Mouse (Mus musculus) heart, postnatal 36 days (tissue): ENCODE measurements around the gene Fastkd5. TPM values are rescaled to one million over a fixed set of nuclear protein-coding genes. Genes with fewer than 3 reads are reported as not detected.

Source experiments
- DNase-seq, 2 experiments: peaks; one replicate each; pipeline ENCODE4 v3.0.0; 2021 to 2022
- intact Hi-C: fragments of 180-260 bp; cut with DNase I; formaldehyde crosslinking; loops from one replicate; pipeline ENCODE4 v1.15.1; 2025
- total RNA-seq, 2 experiments: library from RNA; stranded (reverse); gene quantifications; 2 replicates each; pipeline ENCODE4 v1.2.3; 2021

Gene Fastkd5
- total RNA-seq, 2 experiments from 2014 or later, result 7.1 to 8.0 TPM

DNA sequence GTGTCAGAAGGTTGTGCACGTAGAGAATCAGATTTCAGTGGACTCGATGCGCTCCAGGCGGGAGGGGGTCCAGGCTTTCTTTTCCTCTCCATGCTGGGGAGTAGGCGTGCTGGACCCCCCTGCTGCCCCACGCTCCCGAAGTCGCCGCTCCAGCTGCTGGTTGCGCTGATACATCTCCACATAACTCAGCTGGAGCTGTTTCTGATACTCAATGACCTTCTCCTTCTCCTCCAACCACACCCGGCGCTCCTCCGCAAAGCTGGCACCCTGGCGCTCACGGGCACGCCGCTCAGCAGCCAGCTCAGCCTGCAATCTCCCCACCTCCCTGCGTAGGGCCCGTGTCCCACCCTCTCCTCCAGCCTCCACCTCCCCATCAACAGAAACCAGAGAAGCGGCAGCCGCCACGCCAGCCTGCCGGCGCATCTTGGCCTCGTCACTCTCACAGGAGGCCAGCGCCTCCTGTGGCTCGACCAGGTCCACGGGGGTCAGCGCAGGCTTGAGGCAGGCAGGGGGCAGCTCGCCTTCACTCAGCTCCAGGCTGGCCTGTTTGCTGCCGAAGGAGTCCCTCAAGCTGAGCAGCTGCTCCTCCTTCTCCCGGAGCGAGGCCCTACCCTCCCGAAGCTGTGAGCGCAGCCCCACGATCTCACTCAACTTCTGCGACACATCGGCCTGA lies 5.0 kb upstream of the Fastkd5 start:
- intact Hi-C loops, result no loop called here
- DNase-seq, result peak; percentile 13 to 26

DNA sequence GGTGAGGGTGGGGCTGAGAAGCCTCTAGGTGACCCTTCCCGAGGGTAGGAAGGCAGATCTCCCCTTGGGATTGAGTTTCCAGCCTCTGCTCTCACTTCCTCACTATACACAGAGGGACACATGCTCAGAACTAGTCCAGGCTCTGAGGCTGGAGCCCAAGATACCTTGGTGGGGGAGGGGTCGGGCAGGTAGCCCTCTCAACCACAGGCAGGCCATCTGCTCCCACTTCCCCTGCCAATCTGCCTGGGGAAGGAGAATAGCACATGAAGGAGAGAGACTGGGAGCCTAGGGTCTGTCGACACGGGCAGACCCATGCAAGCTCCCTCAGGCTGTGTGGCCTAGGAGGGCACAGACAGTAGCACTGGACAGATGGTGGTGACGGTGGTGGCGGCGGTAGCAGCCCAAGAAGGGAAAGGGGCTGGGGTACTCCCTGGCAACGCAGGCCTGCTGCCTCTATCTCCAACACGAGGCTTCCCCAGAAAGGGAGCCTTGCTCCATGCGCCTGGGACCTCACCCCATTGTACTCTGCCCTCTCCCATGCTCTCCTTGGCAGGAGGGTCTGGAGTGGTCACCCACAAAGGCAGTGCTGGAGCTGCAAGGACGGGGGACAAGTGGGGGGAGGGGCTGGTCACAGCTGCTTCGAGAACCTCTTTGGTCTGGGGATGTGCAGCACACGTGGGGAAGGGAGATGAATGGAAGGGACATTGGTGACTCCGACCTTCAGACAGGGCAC lies 4.3 kb upstream of the Fastkd5 start:
- no peak for DNase-seq
- intact Hi-C loops, result no loop called here

DNA sequence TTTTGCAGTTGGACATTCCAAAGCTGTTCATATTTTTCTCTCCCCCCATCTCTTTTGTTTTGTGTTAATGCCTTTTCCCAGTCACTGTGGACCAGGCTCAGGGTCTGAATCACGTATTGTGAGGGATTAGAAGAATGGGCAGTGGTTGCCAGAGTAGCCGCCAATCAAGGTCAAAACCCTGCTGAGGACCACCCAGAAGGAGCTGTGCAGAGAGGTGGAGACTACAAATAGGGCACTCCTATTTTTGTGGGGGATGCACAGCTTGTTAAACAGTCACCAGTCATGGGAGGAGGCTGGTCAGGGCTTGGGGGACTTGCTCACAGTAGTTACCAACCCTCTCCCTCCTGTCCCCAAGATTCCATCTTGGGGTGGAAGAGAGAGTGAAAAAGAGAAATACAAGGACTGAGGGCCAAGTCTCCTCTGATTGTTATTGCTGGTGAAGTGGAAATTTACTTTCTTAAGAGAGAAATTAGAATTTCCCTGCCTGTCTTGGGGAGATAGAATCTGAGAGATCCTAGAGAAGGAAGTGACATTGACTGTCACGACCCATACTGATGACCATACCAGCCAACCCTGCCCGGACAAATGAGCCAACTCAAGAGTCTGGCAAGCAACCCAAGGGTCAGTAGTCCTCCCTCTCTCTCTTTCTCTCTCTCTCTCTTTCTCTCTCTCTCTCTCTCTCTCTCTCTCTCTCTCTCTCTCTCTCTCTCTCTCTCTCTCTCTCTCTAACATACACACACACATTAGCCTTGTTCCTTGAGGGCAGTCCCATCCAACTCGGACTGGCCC lies 3.3 kb upstream of the Fastkd5 start:
- DNase-seq, result no peak
- intact Hi-C loops, result no loop called here

DNA sequence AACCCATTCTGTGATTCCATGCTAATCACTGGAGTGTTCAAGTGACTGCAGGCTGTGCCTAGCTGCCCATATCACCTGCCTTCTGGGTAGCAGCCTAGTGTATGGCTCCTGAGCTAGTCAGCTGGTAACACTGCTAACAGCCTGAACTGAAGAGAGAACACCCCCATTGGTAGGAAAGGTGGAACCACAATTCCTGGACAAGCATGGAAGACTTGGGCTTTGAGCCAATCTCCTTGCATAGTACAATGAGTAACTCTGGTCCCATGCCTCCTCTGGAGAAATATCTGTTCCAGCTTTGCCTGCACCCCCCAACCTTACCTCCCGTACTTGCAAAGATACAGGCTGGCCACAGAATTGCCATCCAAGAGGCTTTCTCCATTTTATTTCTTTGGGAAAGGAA lies 2.6 kb upstream of the Fastkd5 start:
- intact Hi-C loops, result no loop called here

DNA sequence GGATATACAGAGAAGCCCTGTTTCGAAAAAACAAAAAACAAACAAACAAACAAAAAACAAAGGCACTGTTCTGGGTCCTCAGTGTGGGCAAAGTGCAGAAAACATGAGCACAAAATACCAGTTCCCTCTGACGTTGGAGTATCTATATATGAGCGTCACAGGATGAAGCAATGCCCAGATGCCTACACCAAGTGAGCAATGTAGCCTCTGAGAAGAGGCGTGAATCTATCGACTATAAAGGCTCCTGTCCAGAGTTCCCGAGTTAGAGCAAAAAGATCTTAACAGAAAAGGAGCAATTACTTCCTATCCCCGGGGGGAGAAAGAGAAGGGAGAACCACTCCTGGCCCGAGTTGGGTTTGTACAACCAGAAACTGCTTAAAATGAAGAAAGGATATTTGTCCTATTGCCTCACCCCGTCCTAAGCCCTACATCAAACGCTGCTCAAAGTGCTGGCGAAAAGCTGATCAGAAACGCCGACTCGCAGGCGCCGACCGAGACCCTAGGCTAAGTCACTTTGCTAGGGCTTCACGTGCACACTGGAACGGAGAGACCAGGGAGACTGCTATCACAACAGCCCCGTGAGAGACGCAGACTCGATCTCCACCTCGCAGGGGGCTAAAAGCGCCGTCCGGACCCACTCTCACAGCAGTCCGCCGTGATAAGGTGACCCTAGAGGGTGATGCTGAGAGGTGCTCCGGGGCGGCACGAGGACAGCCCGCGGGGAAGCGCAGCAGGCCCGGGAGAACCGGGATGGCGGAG lies 568 bp downstream of the Fastkd5 start:
- intact Hi-C loops, result no loop called here
- DNase-seq, result no peak

More for the DNA sequence above, 2.6 kb upstream of the Fastkd5 start:
- DNase-seq, result no peak

DNA sequence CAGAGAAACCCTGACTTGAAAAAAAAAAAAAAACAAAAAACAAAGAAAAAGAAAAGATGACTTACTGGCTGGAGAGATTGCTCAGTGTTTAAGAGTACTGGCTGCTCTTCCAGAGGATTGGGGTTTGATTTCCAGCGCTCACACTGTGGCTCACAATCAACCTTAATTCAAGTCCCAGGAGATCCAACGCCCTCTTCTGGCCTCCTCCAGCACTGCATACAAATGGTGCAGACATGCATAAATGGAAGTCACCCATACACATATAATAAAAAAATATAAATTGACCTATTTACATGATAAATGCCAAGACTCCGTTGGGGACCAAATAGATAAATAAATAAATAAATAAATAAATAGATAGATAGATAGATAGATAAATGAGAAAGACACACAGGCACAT lies 1.4 kb downstream of the Fastkd5 start:
- intact Hi-C loops, result no loop called here
- no peak for DNase-seq

DNA sequence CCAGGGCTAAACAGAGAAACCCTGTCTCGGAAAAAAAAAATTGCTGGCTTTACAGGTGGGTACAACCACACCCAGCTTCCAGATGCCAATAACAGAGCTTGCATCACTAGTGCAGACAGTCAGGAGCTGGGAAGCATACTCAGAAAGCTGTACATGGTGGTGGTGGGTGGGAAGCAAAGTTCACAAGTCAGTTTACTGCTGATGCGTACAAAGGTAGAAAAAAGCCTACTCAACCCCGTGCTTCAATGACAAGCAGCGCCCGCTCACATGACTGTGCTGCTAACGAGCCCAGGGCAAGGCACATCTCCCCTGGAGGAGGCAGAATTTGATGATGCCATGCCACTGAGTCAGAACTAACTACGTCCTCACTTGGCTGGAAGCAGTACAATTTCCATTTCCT lies 10.9 kb downstream of the Fastkd5 start:
- intact Hi-C loops, result no loop called here
- no peak for DNase-seq

DNA sequence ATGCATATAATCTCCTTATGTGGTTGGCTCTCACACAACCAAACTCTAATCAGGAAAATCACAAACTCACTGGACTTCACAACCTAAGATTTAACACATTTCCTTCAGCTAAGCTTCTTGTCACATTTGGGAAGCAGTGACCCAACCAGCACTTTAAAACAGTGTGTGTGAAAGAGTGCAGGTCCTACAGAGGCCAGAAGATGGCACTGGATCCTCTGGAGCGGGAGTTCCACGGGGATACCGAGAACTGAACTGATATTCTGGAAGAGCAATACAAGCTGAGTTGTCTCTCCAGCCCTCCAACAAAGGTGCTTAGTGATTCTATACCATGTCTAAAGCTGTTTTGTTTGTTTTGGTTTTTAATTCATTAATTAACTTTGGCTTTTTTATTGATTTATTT lies 16.7 kb downstream of the Fastkd5 start:
- DNase-seq, result no peak
- intact Hi-C loops, result no loop called here

DNA sequence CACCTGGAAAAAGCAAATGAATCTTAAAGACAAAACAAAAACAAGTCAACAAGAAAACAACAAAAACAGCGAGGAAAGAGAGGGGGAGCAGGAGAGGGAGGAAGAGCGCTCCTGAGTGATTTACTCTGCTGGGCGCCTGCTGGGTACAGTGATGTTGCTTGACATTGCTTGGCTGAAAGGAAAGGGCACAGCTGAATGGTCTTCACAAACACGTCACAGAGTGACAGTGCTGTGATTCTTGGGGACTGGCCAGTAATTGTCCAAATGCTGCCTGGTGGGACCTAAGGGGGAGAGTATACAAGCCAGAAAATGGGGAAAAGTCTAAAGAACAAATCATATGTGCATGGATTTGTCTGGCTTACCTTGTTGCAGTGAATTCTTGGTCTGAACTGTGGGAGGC lies 27.6 kb downstream of the Fastkd5 start:
- DNase-seq, result no peak
- intact Hi-C loops, result no loop called here

DNA sequence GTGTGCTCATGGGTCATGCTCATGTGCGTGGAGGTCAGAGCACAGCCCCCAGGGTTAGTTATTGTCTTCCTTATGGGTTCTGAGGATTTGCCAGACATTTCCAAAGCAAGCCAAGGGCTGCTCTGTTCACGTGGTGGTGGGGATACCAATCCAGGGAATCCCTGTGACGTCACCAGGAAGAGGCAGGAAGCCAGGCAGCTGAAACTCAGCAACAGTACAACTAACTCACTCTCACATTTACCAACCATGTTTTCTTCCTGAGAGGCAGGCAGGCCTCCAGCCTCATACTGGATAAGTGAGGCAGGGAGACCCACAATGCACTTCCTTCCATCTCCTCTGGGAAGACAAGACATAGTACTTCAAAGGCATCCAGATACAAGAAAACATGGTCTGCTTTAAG lies 31.4 kb downstream of the Fastkd5 start:
- intact Hi-C loops, result loop anchor here (2.0 kb wide), 1 partner anchor 34 kb away; no protein-coding TSS in a partner anchor
- no peak for DNase-seq

DNA sequence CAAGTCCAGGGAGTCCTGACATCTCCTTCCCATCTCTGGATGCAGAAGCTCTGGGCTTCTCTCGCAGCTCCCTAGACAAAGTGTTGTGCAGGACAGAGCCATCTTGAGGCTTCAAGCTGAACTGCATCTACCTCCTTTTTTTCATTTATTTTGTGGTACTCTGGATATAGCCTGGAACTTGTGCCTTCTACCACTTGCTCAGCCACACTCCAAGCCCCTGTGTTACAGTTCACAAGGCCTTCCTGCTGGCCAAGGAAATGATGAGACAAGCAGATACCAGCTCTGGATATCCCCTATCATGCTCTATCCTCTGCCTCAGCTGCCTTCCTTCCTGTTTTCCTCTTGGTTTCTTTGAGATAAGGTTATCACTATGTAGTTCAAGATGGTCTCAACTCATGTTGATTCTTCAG lies 32.2 kb downstream of the Fastkd5 start:
- peak; percentile 17 to 19 for DNase-seq
- intact Hi-C loops, result loop anchor here (2.0 kb wide), 1 partner anchor 33 kb away; no protein-coding TSS in a partner anchor

DNA sequence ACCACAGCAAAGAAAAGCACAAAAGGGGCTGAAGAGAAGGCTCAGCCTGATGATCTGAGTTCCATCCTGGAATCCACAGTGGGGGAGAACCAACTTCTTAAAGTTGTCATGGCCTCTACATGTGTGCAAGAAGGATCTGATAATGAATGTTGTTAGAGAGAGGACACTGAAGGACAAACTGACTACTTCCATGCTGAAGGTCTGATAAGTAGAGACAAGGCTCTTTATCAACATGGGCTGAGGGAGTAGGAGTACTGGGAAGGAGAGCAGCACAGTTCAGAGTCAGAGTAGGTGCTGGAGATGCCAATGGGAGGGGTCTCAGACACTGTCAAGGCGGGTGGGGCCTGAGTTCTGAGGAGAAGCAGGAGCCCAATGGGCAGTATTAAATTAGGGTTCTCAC lies 34.2 kb downstream of the Fastkd5 start:
- no peak for DNase-seq
- intact Hi-C loops, result no loop called here

DNA sequence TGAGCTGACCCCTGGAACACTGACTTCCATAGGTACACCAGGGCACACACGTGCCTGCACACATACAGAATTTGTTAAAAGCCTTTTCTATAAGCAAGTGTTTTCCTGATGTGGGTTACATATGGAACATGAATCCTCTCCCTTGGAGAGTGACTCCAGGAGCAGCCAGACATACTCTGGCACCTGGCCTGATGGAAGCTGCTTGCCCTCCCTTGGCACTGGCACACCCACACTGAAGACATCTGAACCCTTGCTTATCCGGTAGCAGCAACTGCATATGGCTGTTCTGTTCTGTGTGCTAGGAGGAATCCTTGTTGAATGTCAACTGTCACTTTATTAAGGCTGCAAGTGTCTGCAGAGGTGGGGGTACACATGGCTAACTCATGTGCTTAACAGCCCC lies 38.8 kb downstream of the Fastkd5 start:
- intact Hi-C loops, result no loop called here
- no peak for DNase-seq

DNA sequence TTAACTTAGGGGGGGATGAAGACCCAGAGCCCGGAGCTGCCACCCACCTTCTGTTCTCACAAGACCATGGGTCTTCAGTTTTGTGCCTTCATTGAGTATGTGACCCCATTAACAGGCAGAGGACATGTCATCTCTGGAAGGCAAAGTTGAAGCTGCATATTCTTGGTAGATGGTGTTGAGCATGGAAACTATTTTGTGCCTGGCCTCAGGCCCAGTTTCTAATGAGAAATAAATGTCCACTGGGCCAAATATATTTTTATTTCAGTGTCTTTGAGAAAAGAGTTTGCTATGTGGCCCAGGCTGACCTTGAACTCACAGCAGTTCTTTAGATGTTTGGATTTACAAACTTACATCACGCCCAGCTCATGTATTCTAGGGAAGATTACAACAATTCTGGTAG lies 40.1 kb downstream of the Fastkd5 start:
- intact Hi-C loops, result no loop called here
- DNase-seq, result peak in 1 of 2 experiments; percentile 21

DNA sequence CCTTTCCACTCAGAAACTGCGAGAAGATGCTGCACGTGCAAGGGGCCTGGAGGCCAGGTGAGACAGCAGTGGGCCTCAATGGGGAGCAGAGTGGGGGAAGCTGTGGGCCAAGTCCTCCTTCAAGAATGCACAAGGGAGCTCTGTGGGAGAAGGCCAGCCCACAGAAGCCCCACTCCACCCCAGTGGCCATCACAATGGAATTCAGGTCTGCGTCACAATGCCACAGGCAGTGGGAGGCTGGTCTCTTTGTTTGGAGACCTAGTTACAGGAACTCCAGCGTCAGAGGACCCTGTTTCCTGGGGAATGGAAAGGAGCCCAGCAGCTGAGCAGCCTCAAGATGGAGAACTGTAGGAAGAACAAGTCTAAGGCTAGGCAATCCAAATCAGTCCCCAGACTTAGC lies 40.7 kb downstream of the Fastkd5 start:
- intact Hi-C loops, result no loop called here

DNA sequence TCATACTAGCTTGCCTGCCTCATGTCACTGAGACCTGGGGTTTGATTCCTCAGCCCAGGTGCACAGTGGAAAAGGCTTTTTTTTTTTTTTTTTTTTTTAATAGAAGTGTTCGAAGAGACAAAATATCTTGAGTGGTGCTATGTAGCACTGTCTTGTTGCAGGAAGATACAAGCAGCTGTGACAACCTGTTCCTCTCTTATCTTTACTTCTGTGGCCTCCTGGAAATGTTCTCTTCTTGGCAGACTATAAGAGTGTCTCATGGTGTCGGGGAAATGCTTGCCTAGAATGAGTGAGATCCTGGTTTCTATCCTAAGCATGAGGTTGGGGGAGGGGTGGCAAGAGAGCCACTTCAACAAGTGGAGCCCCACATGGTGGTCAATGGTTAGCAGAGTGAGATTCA lies 41.5 kb downstream of the Fastkd5 start:
- intact Hi-C loops, result no loop called here
- DNase-seq, result no peak

More for the DNA sequence above, 40.7 kb downstream of the Fastkd5 start:
- no peak for DNase-seq

DNA sequence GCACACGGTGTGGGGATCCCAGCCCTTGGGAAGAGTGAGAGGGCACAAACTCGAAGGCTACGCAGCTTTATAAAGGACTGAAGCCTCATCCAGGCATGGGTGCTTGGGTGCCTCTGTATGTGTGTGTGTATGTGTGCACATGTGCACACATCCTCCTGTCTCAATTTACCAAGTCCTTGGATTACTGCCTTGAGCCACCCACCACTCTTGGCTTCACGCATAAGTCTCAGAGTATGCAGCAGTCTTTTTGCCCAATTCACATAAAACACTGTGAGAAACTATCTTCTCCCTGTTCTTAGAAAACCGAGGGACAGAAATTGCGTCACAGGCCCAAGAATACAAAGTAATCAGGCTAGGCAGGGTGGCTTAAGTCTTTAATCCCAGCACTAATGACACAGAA lies 43.8 kb downstream of the Fastkd5 start:
- DNase-seq, result no peak
- intact Hi-C loops, result no loop called here

DNA sequence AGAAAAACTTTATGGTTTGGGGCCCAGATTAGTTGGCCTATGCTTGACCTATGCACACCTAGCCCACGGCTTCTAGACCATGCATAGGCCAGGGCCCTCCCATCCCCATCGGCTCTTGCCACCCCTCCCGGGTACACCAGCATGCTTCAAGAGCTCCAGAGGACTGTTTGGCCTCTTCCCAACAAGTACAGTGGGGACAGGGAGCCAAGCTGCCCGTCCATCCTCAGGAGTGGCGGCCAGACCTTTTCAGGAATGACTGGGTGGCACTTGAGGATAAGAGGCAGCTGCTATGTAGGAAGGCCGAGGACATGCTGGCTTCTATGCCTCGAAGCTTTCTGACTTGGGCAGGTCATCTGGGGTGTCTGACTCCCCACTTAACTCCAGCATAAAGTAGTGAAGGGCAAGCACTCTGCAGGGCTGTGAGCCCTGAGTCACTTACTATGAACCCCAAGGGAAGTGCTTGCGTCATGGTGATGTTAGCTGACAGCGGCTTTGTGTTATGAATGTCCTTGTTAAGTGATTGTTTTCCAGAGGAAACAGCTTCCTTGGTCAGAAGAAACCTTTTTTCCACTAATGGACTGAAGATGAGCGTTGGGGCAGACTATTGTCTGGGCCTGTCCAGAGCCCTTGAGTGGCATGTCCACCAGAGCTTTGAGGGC lies 45.8 kb downstream of the Fastkd5 start:
- intact Hi-C loops, result no loop called here
- peak in 1 of 2 experiments; percentile 12 for DNase-seq

DNA sequence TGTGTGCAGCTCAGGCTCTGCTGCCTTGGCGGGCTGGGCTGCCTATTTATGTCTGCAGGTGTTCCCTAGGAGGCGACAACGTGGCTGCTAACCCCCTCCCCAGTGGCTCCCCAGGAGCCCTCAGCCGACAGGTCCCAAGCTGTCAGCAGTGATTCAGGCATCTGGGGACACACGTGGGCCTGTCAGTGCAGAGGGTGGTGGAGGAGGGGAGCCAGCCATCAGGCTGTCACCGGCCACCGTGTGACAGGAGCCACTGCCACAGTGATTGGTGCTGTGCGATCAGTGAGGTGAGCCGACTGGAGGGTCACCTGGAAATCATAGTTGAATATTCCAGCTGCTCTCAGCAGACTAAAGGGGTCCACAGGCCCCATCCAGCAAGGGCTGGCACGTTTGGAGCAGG lies 47.3 kb downstream of the Fastkd5 start, which contains the start of gene Avp:
TSS of gene Avp (minus strand) at position 3 of the 400 bp plus-strand sequence.
- intact Hi-C loops, result no loop called here

DNA sequence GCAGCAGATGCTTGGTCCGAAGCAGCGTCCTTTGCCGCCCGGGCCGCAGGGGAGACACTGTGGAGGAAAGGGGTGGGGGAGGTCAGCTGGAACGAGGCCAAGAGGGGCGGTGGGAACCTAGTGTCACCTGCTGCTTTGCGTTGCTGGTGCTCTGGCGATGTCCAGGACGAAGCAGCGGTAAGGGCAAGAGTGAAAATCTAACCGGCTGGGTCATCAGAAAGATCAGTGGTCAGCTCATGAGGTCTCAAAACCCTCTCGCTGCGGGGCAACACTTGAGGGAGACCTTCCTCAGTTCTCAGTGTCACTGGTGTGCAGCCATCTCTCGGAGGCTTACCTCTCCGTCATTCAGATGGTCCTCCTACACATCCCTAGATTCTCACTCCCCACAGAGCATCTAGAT lies 48.6 kb downstream of the Fastkd5 start:
- intact Hi-C loops, result no loop called here

More for the DNA sequence above, 47.3 kb downstream of the Fastkd5 start, which contains the start of gene Avp:
- DNase-seq, result no peak

More for the DNA sequence above, 48.6 kb downstream of the Fastkd5 start:
- DNase-seq, result no peak
